Mouse (Mus musculus) thymus, postnatal 0 days (tissue): ENCODE data around the gene Sap30. TPM values are rescaled to one million over a fixed set of nuclear protein-coding genes. Genes with fewer than 3 reads are reported as not detected.
"Not testable (repeated sequence)": the region's sequence is repeated elsewhere in the genome, so short reads cannot be mapped to it uniquely, and the experiment has no call there.

Source experiments
- DNase-seq: peaks from one replicate; pipeline ENCODE4 v3.0.0-alpha.2; 2015; ENCODE audit warnings: low spot score
- polyA plus RNA-seq: library from polyadenylated mRNA; unstranded; fragments of >200 nt; fragmentation: Nextera tagmentation; extraction: Ambion mirVana; gene quantifications from 2 replicates; pipeline ENCODE4 v1.2.1, GENCODE M21; 2015

The Sap30 gene
- 32.2 and 38.0 TPM in 2 replicates for polyA plus RNA-seq

- peak; percentile 98 for DNase-seq
These were observed at the start of gene Sap30 for GRCm38 (mm10) chr8:57487441-57488155. Gene Sap30, minus strand, starts transcription at chr8:57487860.

GRCm38 (mm10) chr8:57536167-57536566 lies 48.5 kb upstream of the Sap30 start:
- no peak for DNase-seq

- DNase-seq = no peak
These were observed 46.8 kb upstream of the Sap30 start for GRCm38 (mm10) chr8:57534495-57534894.

GRCm38 (mm10) chr8:57533106-57533505 lies 45.4 kb upstream of the Sap30 start:
- DNase-seq = no peak

- no peak for DNase-seq
These were observed 44.6 kb upstream of the Sap30 start for GRCm38 (mm10) chr8:57532223-57532622.

GRCm38 (mm10) chr8:57530666-57531349 lies 43.1 kb upstream of the Sap30 start:
- peak; percentile 82 for DNase-seq

GRCm38 (mm10) chr8:57530238-57530637 lies 42.6 kb upstream of the Sap30 start:
- DNase-seq = no peak

- DNase-seq = no peak
These were observed 40.4 kb upstream of the Sap30 start for GRCm38 (mm10) chr8:57528036-57528435.

- DNase-seq = no peak
These were observed 32.6 kb upstream of the Sap30 start for GRCm38 (mm10) chr8:57520186-57520786.

- no peak for DNase-seq
These were observed 30.1 kb upstream of the Sap30 start for GRCm38 (mm10) chr8:57517723-57518122.

GRCm38 (mm10) chr8:57516685-57517084 lies 29.0 kb upstream of the Sap30 start:
- not testable (repeated sequence) for DNase-seq

GRCm38 (mm10) chr8:57513178-57513661 lies 25.6 kb upstream of the Sap30 start:
- peak; percentile 18 for DNase-seq

GRCm38 (mm10) chr8:57512141-57513056 lies 24.7 kb upstream of the Sap30 start:
- DNase-seq = peak; percentile 55

GRCm38 (mm10) chr8:57511316-57512118 lies 23.9 kb upstream of the Sap30 start, which contains the start of gene Hmgb2:
Gene Hmgb2, plus strand, starts transcription at chr8:57511907.
- peak; percentile 99 for DNase-seq

GRCm38 (mm10) chr8:57510791-57511315 lies 23.2 kb upstream of the Sap30 start:
- no peak for DNase-seq

- DNase-seq = no peak
These were observed 21.0 kb upstream of the Sap30 start for GRCm38 (mm10) chr8:57508657-57509056.

- DNase-seq = no peak
These were observed 19.9 kb upstream of the Sap30 start for GRCm38 (mm10) chr8:57507556-57508063.

- not testable (repeated sequence) for DNase-seq
These were observed 17.8 kb upstream of the Sap30 start for GRCm38 (mm10) chr8:57505500-57505899.

GRCm38 (mm10) chr8:57503641-57504040 lies 16.0 kb upstream of the Sap30 start:
- DNase-seq = peak; percentile 78
